Mouse (Mus musculus): ENCODE measurements around the gene Gm49354. TPM values are rescaled to one million over a fixed set of nuclear protein-coding genes. Genes with fewer than 3 reads are reported as not detected.
A peak's percentile ranks its signal among the peaks of the same experiment; 100 is the strongest.

Gm49354 gene
- total RNA-seq (2014; fragmentation: Nextera tagmentation) (not detected in 2 replicates), total RNA-seq (2017) (16.9 TPM in 1 of 2 replicates, not detected in the other), polyA plus RNA-seq (2012) (32.8 and 52.8 TPM in 2 replicates)

GRCm38 (mm10) chr13:59782145-59782544 lies at the start of gene Gm49354:
Gm49354 (minus strand) TSS chr13:59782245.
- Histone ChIP-seq H3K36me3 (replicated peaks) (peaks cover 98% of the 10 kb centered on the region), H3K9me3 (replicated peaks) (no peaks in the 10 kb centered on the region), H3K4me1 (ENCODE audit: insufficient read depth, low read depth, low read length) (peaks cover 7% of the 10 kb centered on the region; the same call in 1 of the 2 replicates), H3K4me3 (ENCODE audit: low read depth, low read length) (no peak within 1 kb of the TSS), H3K27me3 (ENCODE audit: insufficient read depth, low read length) (no peaks in the 10 kb centered on the region)
- ATAC-seq (ENCODE audit: extremely low read depth, insufficient number of reproducible peaks, low FRiP score, poor library complexity, severe bottlenecking) (no peak), DNase-seq (ENCODE audit: low spot score) (no peak)
- TF ChIP-seq CTCF (IDR thresholded peaks at IDR 0.05; ENCODE audit: low read depth, low read length) (no peak), TAL1 (conservative IDR thresholded peaks at IDR 0.05; ENCODE audit: low read depth, low read length) (no peak), GATA2 (IDR thresholded peaks at IDR 0.05; ENCODE audit: borderline replicate concordance, low read depth, low read length) (no peak), POLR2AphosphoS5 (IDR thresholded peaks at IDR 0.05; ENCODE audit: insufficient replicate concordance, low read depth, low read length) (no peak), GATA1 (IDR thresholded peaks at IDR 0.05; ENCODE audit: borderline replicate concordance, low read length) (no peak)

GRCm38 (mm10) chr13:59825966-59826365 lies 43.9 kb upstream of the Gm49354 start:
- ATAC-seq (ENCODE audit: extremely low read depth, insufficient number of reproducible peaks, low FRiP score, poor library complexity, severe bottlenecking): no peak
- H3K27me3 ChIP-seq (ENCODE audit: insufficient read depth, low read length): no peaks in the 10 kb centered on the region; the same call in 1 of the 2 replicates
- H3K9me3 ChIP-seq (replicated peaks): no peaks in the 10 kb centered on the region
- peaks cover 21% of the 10 kb centered on the region for H3K4me1 ChIP-seq (ENCODE audit: insufficient read depth, low read depth, low read length)
- no peak for TF ChIP-seq GATA2 (IDR thresholded peaks at IDR 0.05; ENCODE audit: borderline replicate concordance, low read depth, low read length)
- no peak for TF ChIP-seq TAL1 (conservative IDR thresholded peaks at IDR 0.05; ENCODE audit: low read depth, low read length)
- no peak for TF ChIP-seq CTCF (IDR thresholded peaks at IDR 0.05; ENCODE audit: low read depth, low read length)
- no peak for TF ChIP-seq GATA1 (IDR thresholded peaks at IDR 0.05; ENCODE audit: borderline replicate concordance, low read length)
- no peak for TF ChIP-seq POLR2AphosphoS5 (IDR thresholded peaks at IDR 0.05; ENCODE audit: insufficient replicate concordance, low read depth, low read length)
- peaks cover 5% of the 10 kb centered on the region for H3K36me3 ChIP-seq (replicated peaks)
- no peak overlapping the region for H3K4me3 ChIP-seq (ENCODE audit: low read depth, low read length)
- DNase-seq (ENCODE audit: low spot score): no peak

GRCm38 (mm10) chr13:59822507-59823462 lies 40.7 kb upstream of the Gm49354 start, which contains the start of gene Tut7:
Tut7 (minus strand) TSS chr13:59823147.
- no peaks in the 10 kb centered on the region for H3K27me3 ChIP-seq (ENCODE audit: insufficient read depth, low read length)
- no peaks in the 10 kb centered on the region for H3K9me3 ChIP-seq (replicated peaks)
- peak within 1 kb of the TSS; percentile 93 for H3K4me3 ChIP-seq (ENCODE audit: low read depth, low read length)
- H3K36me3 ChIP-seq (replicated peaks): peaks cover 28% of the 10 kb centered on the region
- H3K4me1 ChIP-seq (ENCODE audit: insufficient read depth, low read depth, low read length): peaks cover 41% of the 10 kb centered on the region
- ATAC-seq (ENCODE audit: extremely low read depth, insufficient number of reproducible peaks, low FRiP score, poor library complexity, severe bottlenecking) (peak; percentile 62), DNase-seq (ENCODE audit: low spot score) (peak; percentile 94)
- TF ChIP-seq GATA1 (IDR thresholded peaks at IDR 0.05; ENCODE audit: borderline replicate concordance, low read length): no peak
- TF ChIP-seq TAL1 (conservative IDR thresholded peaks at IDR 0.05; ENCODE audit: low read depth, low read length): no peak
- TF ChIP-seq GATA2 (IDR thresholded peaks at IDR 0.05; ENCODE audit: borderline replicate concordance, low read depth, low read length): no peak
- TF ChIP-seq POLR2AphosphoS5 (IDR thresholded peaks at IDR 0.05; ENCODE audit: insufficient replicate concordance, low read depth, low read length): no peak
- no peak for TF ChIP-seq CTCF (IDR thresholded peaks at IDR 0.05; ENCODE audit: low read depth, low read length)

DNA sequence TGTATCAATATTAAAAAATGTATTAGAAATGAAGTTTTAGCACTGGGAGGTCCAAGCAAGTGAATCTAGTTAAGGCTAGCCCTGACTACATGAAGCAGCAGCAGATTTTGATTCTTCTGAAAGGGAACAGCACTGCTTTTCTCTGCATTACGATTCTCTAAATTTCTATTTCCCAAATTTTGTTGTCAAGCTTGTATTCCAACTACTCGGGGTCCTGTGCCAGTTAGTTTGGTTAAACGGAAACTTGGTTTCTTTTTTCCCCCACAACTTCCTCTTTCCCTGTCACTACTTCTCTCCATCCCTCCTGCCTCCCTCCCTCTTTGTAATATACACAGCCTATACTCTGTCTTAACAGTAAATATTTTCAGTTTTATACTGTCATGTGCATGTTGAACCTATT lies 38.8 kb upstream of the Gm49354 start:
- peaks cover 46% of the 10 kb centered on the region for H3K36me3 ChIP-seq (replicated peaks)
- H3K4me3 ChIP-seq (ENCODE audit: low read depth, low read length): peak overlapping the region; percentile 93
- H3K27me3 ChIP-seq (ENCODE audit: insufficient read depth, low read length): no peaks in the 10 kb centered on the region
- H3K4me1 ChIP-seq (ENCODE audit: insufficient read depth, low read depth, low read length): peaks cover 60% of the 10 kb centered on the region
- DNase-seq (ENCODE audit: low spot score): no peak
- H3K9me3 ChIP-seq (replicated peaks): no peaks in the 10 kb centered on the region
- TF ChIP-seq POLR2AphosphoS5 (IDR thresholded peaks at IDR 0.05; ENCODE audit: insufficient replicate concordance, low read depth, low read length) (no peak), GATA1 (IDR thresholded peaks at IDR 0.05; ENCODE audit: borderline replicate concordance, low read length) (no peak), GATA2 (IDR thresholded peaks at IDR 0.05; ENCODE audit: borderline replicate concordance, low read depth, low read length) (no peak), CTCF (IDR thresholded peaks at IDR 0.05; ENCODE audit: low read depth, low read length) (no peak), TAL1 (conservative IDR thresholded peaks at IDR 0.05; ENCODE audit: low read depth, low read length) (no peak)
- no peak for ATAC-seq (ENCODE audit: extremely low read depth, insufficient number of reproducible peaks, low FRiP score, poor library complexity, severe bottlenecking)

DNA sequence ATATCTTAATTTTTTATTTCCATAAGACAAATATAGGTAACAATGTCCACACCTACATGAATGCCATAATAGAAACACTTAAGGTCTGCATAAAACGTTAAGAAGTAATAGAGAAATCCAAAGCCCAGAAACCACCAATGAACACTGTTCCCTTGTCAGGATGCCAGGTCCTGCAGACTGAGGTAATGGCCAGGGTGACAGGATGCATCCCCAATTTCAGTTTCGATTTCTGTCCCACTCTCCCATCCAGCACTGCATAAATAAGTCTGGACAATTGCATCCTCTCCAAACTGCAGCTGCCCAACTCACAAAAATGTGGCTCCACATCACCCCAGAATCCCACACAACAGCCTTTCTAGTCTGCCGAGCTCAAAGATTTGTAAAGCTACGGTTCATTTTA lies 38.1 kb upstream of the Gm49354 start:
- TF ChIP-seq GATA1 (IDR thresholded peaks at IDR 0.05; ENCODE audit: borderline replicate concordance, low read length): no peak
- peaks cover 65% of the 10 kb centered on the region for H3K4me1 ChIP-seq (ENCODE audit: insufficient read depth, low read depth, low read length)
- DNase-seq (ENCODE audit: low spot score): no peak

DNA sequence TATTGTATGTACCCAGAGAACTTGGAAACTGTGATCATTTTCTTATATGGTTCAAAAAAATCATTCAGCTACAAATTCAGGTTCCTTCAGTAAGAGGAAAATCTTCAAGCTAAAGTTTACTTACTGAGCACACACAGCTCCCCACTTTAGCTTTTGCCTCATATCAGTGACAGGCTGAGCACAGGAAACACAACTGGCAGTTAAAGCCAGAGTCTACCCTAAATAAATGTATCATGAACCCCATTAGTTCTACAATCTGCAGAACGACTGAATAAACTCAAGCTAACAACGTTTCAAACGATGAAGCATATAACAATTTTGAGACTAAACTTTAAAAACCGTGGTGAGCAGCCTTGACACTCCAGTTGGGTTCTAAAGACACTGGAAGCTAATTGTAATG lies 35.3 kb upstream of the Gm49354 start:
- DNase-seq (ENCODE audit: low spot score) (no peak), ATAC-seq (ENCODE audit: extremely low read depth, insufficient number of reproducible peaks, low FRiP score, poor library complexity, severe bottlenecking) (no peak)
- Histone ChIP-seq H3K4me3 (ENCODE audit: low read depth, low read length) (no peak overlapping the region; the same call in 1 of the 2 replicates), H3K27me3 (ENCODE audit: insufficient read depth, low read length) (no peaks in the 10 kb centered on the region), H3K9me3 (replicated peaks) (no peaks in the 10 kb centered on the region), H3K4me1 (ENCODE audit: insufficient read depth, low read depth, low read length) (peaks cover 74% of the 10 kb centered on the region), H3K36me3 (replicated peaks) (peaks cover 74% of the 10 kb centered on the region)
- no peak for TF ChIP-seq POLR2AphosphoS5 (IDR thresholded peaks at IDR 0.05; ENCODE audit: insufficient replicate concordance, low read depth, low read length)
- TF ChIP-seq GATA1 (IDR thresholded peaks at IDR 0.05; ENCODE audit: borderline replicate concordance, low read length): no peak
- no peak for TF ChIP-seq TAL1 (conservative IDR thresholded peaks at IDR 0.05; ENCODE audit: low read depth, low read length)
- no peak for TF ChIP-seq GATA2 (IDR thresholded peaks at IDR 0.05; ENCODE audit: borderline replicate concordance, low read depth, low read length)
- TF ChIP-seq CTCF (IDR thresholded peaks at IDR 0.05; ENCODE audit: low read depth, low read length): no peak

More for the DNA sequence above, 38.1 kb upstream of the Gm49354 start:
- Histone ChIP-seq H3K9me3 (replicated peaks) (no peaks in the 10 kb centered on the region), H3K27me3 (ENCODE audit: insufficient read depth, low read length) (no peaks in the 10 kb centered on the region), H3K36me3 (replicated peaks) (peaks cover 53% of the 10 kb centered on the region), H3K4me3 (ENCODE audit: low read depth, low read length) (peak overlapping the region; percentile 93)
- no peak for ATAC-seq (ENCODE audit: extremely low read depth, insufficient number of reproducible peaks, low FRiP score, poor library complexity, severe bottlenecking)

Measured in G1E (cell line).